Mouse (Mus musculus): ENCODE data around the gene Wnt8b. TPM values are rescaled to one million over a fixed set of nuclear protein-coding genes. Genes with fewer than 3 reads are reported as not detected.

Wnt8b gene
- polyA plus RNA-seq, 2 experiments: not detected

GRCm38 (mm10) chr19:44513921-44514482 is 20.7 kb downstream of the Wnt8b start:
- Histone ChIP-seq H3K4me3 (ENCODE audit: insufficient read depth in 1 of 2, low read depth in 2 of 2, low read length in 2 of 2) (no peak overlapping the region), H3K4me1 (replicated peaks; ENCODE audit: control insufficient read depth in 2 of 2, insufficient read depth in 2 of 2, low read length in 1 of 2) (no peaks in the 10 kb centered on the region), H3K27me3 (ENCODE audit: control insufficient read depth, insufficient read depth, low read length) (peaks cover 58% of the 10 kb centered on the region), H3K27ac (no peak overlapping the region), H3K4me2 (ENCODE audit: low read depth) (no peak overlapping the region), H3K9ac (replicated peaks) (no peak overlapping the region), H3K9me3 (ENCODE audit: control insufficient read depth, low read length) (no peaks in the 10 kb centered on the region), H3K36me3 (replicated peaks; ENCODE audit: control insufficient read depth, insufficient read depth, low read depth) (no peaks in the 10 kb centered on the region)
- 19% methylated on average over 7 of the region's 7 CpGs for WGBS (ENCODE audit: insufficient replicate concordance)
- TF ChIP-seq CTCF (IDR thresholded peaks at IDR 0.05; ENCODE audit: low read depth): no peak
- TF ChIP-seq EP300 (IDR thresholded peaks at IDR 0.05; ENCODE audit: low read depth): no peak
- ATAC-seq (ENCODE audit: insufficient read depth) (no peak), DNase-seq (ENCODE audit: low read depth in 3 of 3, low spot score in 3 of 3) (no peak)

DNA sequence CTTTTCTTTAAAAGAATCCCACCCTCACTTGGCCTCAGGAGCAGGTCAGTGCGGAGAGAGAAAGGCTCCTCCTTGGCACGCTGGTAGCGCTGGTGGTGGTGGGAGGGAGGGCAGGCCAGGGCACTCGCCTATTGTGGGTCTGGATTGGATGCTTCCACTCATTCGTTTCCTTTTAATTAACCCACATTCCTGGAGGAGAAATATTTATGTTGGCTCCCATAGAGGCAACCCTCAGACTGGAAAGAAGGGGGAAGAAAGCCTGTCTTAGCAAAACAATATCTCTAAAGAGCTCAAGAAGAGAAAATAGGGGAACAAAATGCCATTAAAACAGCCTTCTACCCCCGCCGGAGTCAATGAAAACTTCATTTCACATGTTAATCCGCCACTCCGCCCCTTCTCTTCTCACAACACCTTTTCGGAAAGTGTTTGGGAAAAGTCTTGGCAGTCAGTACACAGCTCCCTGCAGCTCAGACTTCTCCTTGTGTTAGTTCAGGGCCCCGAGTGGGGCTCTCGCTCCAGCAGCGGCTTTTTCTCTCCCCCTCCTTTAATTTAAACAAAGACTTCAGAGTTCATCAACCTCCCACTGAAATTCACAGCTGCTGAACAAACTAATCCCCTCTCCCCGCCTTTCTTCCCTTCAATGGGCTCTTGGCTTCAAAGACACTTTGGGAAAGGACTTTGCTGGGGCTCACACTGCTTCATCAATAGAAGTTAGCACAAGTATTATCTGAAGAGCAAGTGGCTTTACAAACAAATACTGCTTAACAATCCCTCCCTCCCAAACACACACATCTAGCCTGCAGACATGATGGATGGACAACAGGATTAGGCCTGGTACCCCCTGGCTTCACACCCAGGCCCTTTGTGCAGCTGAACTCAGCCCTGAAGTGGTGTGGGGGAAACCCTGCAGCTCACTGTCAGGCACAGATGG is 21.5 kb downstream of the Wnt8b start:
- Histone ChIP-seq H3K36me3 (replicated peaks; ENCODE audit: control insufficient read depth, insufficient read depth, low read depth) (no peaks in the 10 kb centered on the region), H3K27ac (no peak overlapping the region), H3K9me3 (ENCODE audit: control insufficient read depth, low read length) (no peaks in the 10 kb centered on the region), H3K4me2 (ENCODE audit: low read depth) (no peak overlapping the region), H3K9ac (replicated peaks) (no peak overlapping the region), H3K4me1 (replicated peaks; ENCODE audit: control insufficient read depth in 2 of 2, insufficient read depth in 2 of 2, low read length in 1 of 2) (no peaks in the 10 kb centered on the region), H3K4me3 (ENCODE audit: insufficient read depth in 1 of 2, low read depth in 2 of 2, low read length in 2 of 2) (no peak overlapping the region), H3K27me3 (ENCODE audit: control insufficient read depth, insufficient read depth, low read length) (peaks cover 52% of the 10 kb centered on the region)
- WGBS (ENCODE audit: insufficient replicate concordance): 23% methylated on average over 14 of the region's 14 CpGs
- DNase-seq (ENCODE audit: low read depth in 3 of 3, low spot score in 3 of 3): no peak
- no peak for ATAC-seq (ENCODE audit: insufficient read depth)
- no peak for TF ChIP-seq EP300 (IDR thresholded peaks at IDR 0.05; ENCODE audit: low read depth)
- TF ChIP-seq CTCF (IDR thresholded peaks at IDR 0.05; ENCODE audit: low read depth): no peak

- no peak for TF ChIP-seq EP300 (IDR thresholded peaks at IDR 0.05; ENCODE audit: low read depth)
- no peak for TF ChIP-seq CTCF (IDR thresholded peaks at IDR 0.05; ENCODE audit: low read depth)
- H3K4me3 ChIP-seq (ENCODE audit: insufficient read depth in 1 of 2, low read depth in 2 of 2, low read length in 2 of 2): no peak overlapping the region
- WGBS (ENCODE audit: insufficient replicate concordance): 35% methylated on average over 6 of the region's 6 CpGs
- no peaks in the 10 kb centered on the region for H3K4me1 ChIP-seq (replicated peaks; ENCODE audit: control insufficient read depth in 2 of 2, insufficient read depth in 2 of 2, low read length in 1 of 2)
- H3K27me3 ChIP-seq (ENCODE audit: control insufficient read depth, insufficient read depth, low read length): peaks cover 42% of the 10 kb centered on the region
- no peak overlapping the region for H3K27ac ChIP-seq
- H3K4me2 ChIP-seq (ENCODE audit: low read depth): no peak overlapping the region
- ATAC-seq (ENCODE audit: insufficient read depth) (no peak), DNase-seq (ENCODE audit: low read depth in 3 of 3, low spot score in 3 of 3) (no peak)
- no peak overlapping the region for H3K9ac ChIP-seq (replicated peaks)
- H3K36me3 ChIP-seq (replicated peaks; ENCODE audit: control insufficient read depth, insufficient read depth, low read depth): no peaks in the 10 kb centered on the region
- no peaks in the 10 kb centered on the region for H3K9me3 ChIP-seq (ENCODE audit: control insufficient read depth, low read length)
These were observed 22.5 kb downstream of the Wnt8b start for GRCm38 (mm10) chr19:44515769-44516168.

GRCm38 (mm10) chr19:44517996-44518768 is 24.9 kb downstream of the Wnt8b start:
- H3K4me3 ChIP-seq (ENCODE audit: insufficient read depth in 1 of 2, low read depth in 2 of 2, low read length in 2 of 2): no peak overlapping the region
- no peak for TF ChIP-seq EP300 (IDR thresholded peaks at IDR 0.05; ENCODE audit: low read depth)
- peak; percentile 24; the same call in 1 of the 2 replicates for TF ChIP-seq CTCF (IDR thresholded peaks at IDR 0.05; ENCODE audit: low read depth)
- H3K36me3 ChIP-seq (replicated peaks; ENCODE audit: control insufficient read depth, insufficient read depth, low read depth): no peaks in the 10 kb centered on the region
- H3K4me1 ChIP-seq (replicated peaks; ENCODE audit: control insufficient read depth in 2 of 2, insufficient read depth in 2 of 2, low read length in 1 of 2): no peaks in the 10 kb centered on the region
- no peak overlapping the region for H3K9ac ChIP-seq (replicated peaks)
- no peak overlapping the region for H3K4me2 ChIP-seq (ENCODE audit: low read depth)
- no peaks in the 10 kb centered on the region for H3K9me3 ChIP-seq (ENCODE audit: control insufficient read depth, low read length)
- peaks cover 18% of the 10 kb centered on the region for H3K27me3 ChIP-seq (ENCODE audit: control insufficient read depth, insufficient read depth, low read length)
- H3K27ac ChIP-seq: no peak overlapping the region
- DNase-seq (ENCODE audit: low read depth in 3 of 3, low spot score in 3 of 3): no peak
- ATAC-seq (ENCODE audit: insufficient read depth): no peak
- 55% methylated on average over 12 of the region's 12 CpGs for WGBS (ENCODE audit: insufficient replicate concordance)

DNA sequence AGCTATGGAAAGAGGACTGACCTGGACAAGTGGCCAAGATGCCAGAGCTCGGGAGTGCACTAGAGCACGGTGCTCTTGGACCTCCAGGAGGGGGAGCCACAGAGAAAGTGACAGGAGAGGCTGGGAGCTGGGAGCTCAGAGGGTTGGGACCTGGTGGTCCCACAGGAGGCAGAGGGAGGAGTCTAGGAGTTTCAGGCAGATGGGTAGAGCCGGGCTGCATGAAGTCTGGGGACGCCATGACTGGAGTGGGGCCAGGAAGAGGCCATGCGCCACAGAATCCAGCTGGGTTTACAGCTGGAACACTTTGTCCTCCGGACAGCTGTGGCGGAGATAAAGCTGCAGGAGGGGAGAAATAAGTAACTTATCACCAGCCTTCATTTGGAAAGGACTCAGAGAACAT is 25.9 kb downstream of the Wnt8b start:
- H3K4me2 ChIP-seq (ENCODE audit: low read depth): no peak overlapping the region
- peaks cover 9% of the 10 kb centered on the region for H3K27me3 ChIP-seq (ENCODE audit: control insufficient read depth, insufficient read depth, low read length)
- DNase-seq (ENCODE audit: low read depth in 3 of 3, low spot score in 3 of 3) (no peak), ATAC-seq (ENCODE audit: insufficient read depth) (no peak)
- TF ChIP-seq EP300 (IDR thresholded peaks at IDR 0.05; ENCODE audit: low read depth) (no peak), CTCF (IDR thresholded peaks at IDR 0.05; ENCODE audit: low read depth) (peak; percentile 35; the same call in 1 of the 2 replicates)
- no peak overlapping the region for H3K4me3 ChIP-seq (ENCODE audit: insufficient read depth in 1 of 2, low read depth in 2 of 2, low read length in 2 of 2)
- H3K9me3 ChIP-seq (ENCODE audit: control insufficient read depth, low read length): no peaks in the 10 kb centered on the region
- no peak overlapping the region for H3K27ac ChIP-seq
- H3K36me3 ChIP-seq (replicated peaks; ENCODE audit: control insufficient read depth, insufficient read depth, low read depth): no peaks in the 10 kb centered on the region
- WGBS (ENCODE audit: insufficient replicate concordance): 37% methylated on average over 7 of the region's 7 CpGs
- H3K9ac ChIP-seq (replicated peaks): no peak overlapping the region
- H3K4me1 ChIP-seq (replicated peaks; ENCODE audit: control insufficient read depth in 2 of 2, insufficient read depth in 2 of 2, low read length in 1 of 2): no peaks in the 10 kb centered on the region

Measured in liver, embryonic 14.5 days (tissue).